Mouse (Mus musculus): ENCODE measurements around the gene Iqcb1. TPM values are rescaled to one million over a fixed set of nuclear protein-coding genes. Genes with fewer than 3 reads are reported as not detected.

Iqcb1 gene
- 1 to 10 TPM; 2.3 to 5.8 TPM for total RNA-seq (2023)

DNA sequence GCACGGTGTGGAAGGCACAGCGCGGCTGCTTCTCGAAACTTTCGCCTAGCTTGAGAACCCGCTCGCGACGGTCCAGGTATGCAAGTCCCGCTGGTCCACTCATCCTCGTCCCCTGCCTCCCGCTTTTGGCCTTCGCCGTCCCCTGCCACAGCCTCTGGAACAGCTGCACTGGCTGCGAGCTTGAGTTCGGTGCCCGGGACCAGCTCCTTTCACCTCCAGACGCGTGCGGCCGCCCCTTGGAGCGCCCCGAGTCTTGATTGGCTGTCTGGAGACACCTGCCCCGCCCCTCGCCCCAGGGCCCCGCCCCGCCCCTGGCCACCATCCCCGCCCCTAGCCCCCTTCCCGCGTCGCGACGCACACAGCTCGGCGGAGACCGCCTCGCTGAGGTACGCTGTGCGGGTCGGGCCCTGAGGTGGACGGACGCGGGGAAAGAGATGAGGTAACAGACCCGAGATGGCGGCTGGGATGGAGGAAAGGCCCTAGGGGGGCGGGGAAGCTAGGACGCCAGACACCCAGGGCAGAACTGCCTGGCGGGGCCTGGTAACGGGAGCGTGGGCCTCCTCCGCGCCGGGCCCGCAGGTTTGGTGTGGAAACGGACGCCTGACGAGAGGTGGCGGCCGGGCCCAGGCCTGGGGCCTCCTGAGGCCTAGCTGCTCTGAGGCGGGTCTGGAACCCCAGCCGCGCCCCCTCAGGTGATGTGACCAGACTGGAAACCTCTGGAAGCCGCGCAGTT is at the start of gene Iqcb1:
Gene Iqcb1 (plus strand): TSS at position 332 of the 733 bp plus-strand sequence.

DNA sequence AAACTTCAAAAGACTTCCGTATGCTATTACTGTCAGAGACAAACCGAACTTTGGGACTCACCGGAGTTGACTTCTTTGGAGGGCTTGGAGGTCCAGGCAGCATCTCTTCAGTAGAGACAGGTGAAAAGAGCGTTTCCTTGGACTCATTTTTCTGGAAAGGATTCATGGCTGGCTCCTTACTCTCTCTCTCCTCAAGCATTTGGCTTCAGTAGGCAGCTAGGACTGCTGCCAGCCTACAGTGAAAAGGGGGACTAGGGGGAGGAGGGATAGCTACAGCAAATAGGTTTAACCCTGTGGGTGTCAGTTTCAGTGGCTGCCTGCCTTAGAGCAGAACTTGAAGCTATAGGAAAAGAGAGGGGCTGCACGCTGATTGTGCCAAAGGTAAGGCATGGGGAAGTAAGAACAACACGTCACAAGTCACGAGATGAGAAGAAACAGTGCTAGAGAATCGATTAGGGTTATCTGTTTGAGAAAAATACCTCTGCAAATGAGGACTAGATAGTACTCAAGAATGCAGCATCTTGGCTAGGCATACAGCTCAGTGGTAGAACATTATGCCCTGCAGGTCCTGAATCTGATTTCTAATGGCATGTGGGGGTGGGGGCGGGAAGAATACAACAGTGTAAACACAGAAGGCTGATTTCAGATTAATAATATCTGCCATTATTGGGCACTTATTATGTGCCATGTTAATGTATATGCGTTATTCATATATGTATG is 43.4 kb upstream of the Iqcb1 start, which contains the start of gene Slc15a2:
Gene Slc15a2 (minus strand): TSS at position 369 of the 720 bp plus-strand sequence.

DNA sequence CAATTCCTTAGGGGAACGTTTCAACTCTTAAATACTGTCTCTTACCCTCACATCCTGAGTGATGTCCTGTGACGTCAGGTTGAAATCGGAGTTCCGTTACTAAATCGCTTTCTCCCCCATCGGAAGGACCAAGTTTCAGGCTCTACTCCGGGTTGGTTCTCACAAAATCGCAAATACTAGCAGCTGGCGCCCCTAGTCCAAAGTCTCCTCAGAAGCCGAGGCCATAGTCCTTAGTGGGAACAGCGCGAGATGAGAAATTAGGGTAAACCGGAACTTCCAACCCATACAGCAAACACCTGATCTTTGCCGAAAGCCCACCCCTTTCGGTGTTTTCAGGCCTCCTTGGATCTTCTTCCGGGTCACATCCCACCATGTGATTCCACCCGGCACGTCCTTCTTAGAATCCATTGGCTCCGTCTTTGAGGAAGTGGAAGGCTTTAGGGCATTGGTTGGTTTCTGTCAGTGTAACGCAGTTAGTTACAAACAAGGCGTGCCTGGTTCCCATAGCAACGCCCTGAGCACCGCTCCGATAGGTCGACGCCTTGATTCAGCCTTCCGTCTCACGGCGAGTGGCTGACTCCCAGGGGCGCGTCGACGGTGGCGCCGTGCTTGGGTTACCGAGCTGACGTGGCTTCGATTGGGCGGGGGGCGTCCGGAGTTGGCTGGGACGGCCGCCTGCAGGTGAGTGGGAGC is 46.5 kb downstream of the Iqcb1 start, which contains the start of the genes Eaf2 and Golgb1:
Gene Eaf2 (minus strand): TSS at position 421 of the 693 bp plus-strand sequence.
Gene Golgb1 (plus strand): TSS at position 558 of the 693 bp plus-strand sequence.

Other genes with a start within 250 kb of the Iqcb1 start
- 10 to 100 TPM; 14.0 to 23.9 TPM for gene Cd86, start 162.3 kb upstream of the Iqcb1 start, total RNA-seq (2023)
- not detected for gene Ildr1, start 134.4 kb upstream of the Iqcb1 start, total RNA-seq (2023)
- gene Slc15a2, start 43.4 kb upstream of the Iqcb1 start, total RNA-seq (2023): 1 to 10 TPM; 1.1 to 2.8 TPM
- 1 to 10 TPM; 3.4 to 4.1 TPM for gene Eaf2, start 46.6 kb downstream of the Iqcb1 start, total RNA-seq (2023)
- gene Golgb1, start 46.8 kb downstream of the Iqcb1 start, total RNA-seq (2023): 10 to 100 TPM; 29.6 to 34.2 TPM
- 100 to 1,000 TPM; 370 to 410 TPM for gene Hcls1, start 106.6 kb downstream of the Iqcb1 start, total RNA-seq (2023)
- gene Fbxo40, start 162.1 kb downstream of the Iqcb1 start, total RNA-seq (2023): under 1 TPM in 1 of 2 experiments, not detected in 1; 0.88 TPM
- gene Polq, start 183.4 kb downstream of the Iqcb1 start, total RNA-seq (2023): 10 to 100 TPM; 12.1 to 13.5 TPM

All from neutrophil, adult 83 days (primary cell).